In genomic region chr10:59636751-59637533, GRCm38 (mm10) we compare ENCODE assay signal across 9 mouse cellular contexts. TPM values are rescaled to one million over a fixed set of nuclear protein-coding genes. Genes with fewer than 3 reads are reported as not detected.
DNase-seq lines count a peak whose midpoint lies in the region; ATAC-seq and TF ChIP-seq lines count a peak whose summit lies in the region.
"Had no signal": no experiment of that assay in that cellular context is flagged by ENCODE, and none has a peak within 500 bp of the region (broad histone marks: within the 10 kb centered on the region; RNA-seq: fewer than 3 reads in every experiment).

No protein-coding gene starts in this region.

- no peak for DNase-seq in gastrocnemius, adult 2 months
- no peak for DNase-seq in gastrocnemius, adult 18-20 months (ENCODE audit: low spot score)
- DNase-seq in thymus, postnatal 25 days, result peak; percentile 12
- DNase-seq in thymus, postnatal 4 days, result no peak
- peak; percentile 31 for DNase-seq in limb, embryonic 14.5 days (ENCODE audit: low spot score)
- no peak for DNase-seq in urinary bladder, postnatal 10 days (ENCODE audit: low spot score)
- DNase-seq in left cerebral cortex, postnatal 14 days (ENCODE audit: low spot score in 2 of 2), result no peak
- no peak for DNase-seq in retina, postnatal 1 day
- DNase-seq: layer of hippocampus, adult 9-11 months had no signal

- peak overlapping the region; percentile 24; the same call in 1 of the 2 replicates for H3K4me2 ChIP-seq in limb, embryonic 14.5 days (replicated peaks; ENCODE audit: low read depth, low read length, severe bottlenecking)

- no peak for TF ChIP-seq CTCF in gastrocnemius, adult 2 months (IDR thresholded peaks at IDR 0.05)

- no peak for TF ChIP-seq POLR2A in limb, embryonic 14.5 days (IDR thresholded peaks at IDR 0.05; ENCODE audit: borderline replicate concordance, extremely low read depth, insufficient read depth, insufficient read length)

- peak overlapping the region; percentile 83 for H3K27ac ChIP-seq in gastrocnemius, adult 2 months
- peak overlapping the region; percentile 76 for H3K27ac ChIP-seq in limb, embryonic 14.5 days (replicated peaks; ENCODE audit: low read depth, low read length)

- H3K9me3 ChIP-seq in limb, embryonic 14.5 days (ENCODE audit: control insufficient read depth, low read length), result no peaks in the 10 kb centered on the region

- H3K4me3 ChIP-seq in gastrocnemius, adult 2 months, result peak overlapping the region; percentile 69
- H3K4me3 ChIP-seq in limb, embryonic 14.5 days (replicated peaks; ENCODE audit: low read length), result peak overlapping the region; percentile 9

- intact Hi-C loops in gastrocnemius, adult 2 months (cut with DNase I), result no loop called here
- intact Hi-C loops in left cerebral cortex, postnatal 14 days (cut with DNase I), result no loop called here

- no peaks in the 10 kb centered on the region for H3K27me3 ChIP-seq in limb, embryonic 14.5 days (ENCODE audit: control insufficient read depth, insufficient read depth, low read length)

- no peak overlapping the region for H3K9ac ChIP-seq in limb, embryonic 14.5 days (ENCODE audit: low read depth, low read length, severe bottlenecking)

- peak; percentile 72 for ATAC-seq in limb, embryonic 14.5 days (ENCODE audit: low FRiP score, low read depth)

- peaks cover 24% of the 10 kb centered on the region for H3K4me1 ChIP-seq in limb, embryonic 14.5 days (ENCODE audit: control insufficient read depth, insufficient read depth, low read length)

- no peaks in the 10 kb centered on the region for H3K36me3 ChIP-seq in limb, embryonic 14.5 days (ENCODE audit: control insufficient read depth, insufficient read depth, low read length)

- WGBS in limb, embryonic 14.5 days, result 55% methylated on average over 16 of the region's 16 CpGs

RNA-seq across cellular contexts. Expression of gene Mcu, which starts 20.4 kb away (rescaled TPM):
- 10 to 100 TPM; 36.0 to 42.0 TPM for total RNA-seq in gastrocnemius, adult 2 months (2021)
- 10 to 100 TPM; 39.8 to 44.3 TPM for total RNA-seq in gastrocnemius, adult 18-20 months (2021)
- 34.5 and 37.1 TPM in 2 replicates for polyA plus RNA-seq in limb, embryonic 14.5 days (2012; rRNA removed)
- 54.2 and 56.7 TPM in 2 replicates for polyA plus RNA-seq in limb, embryonic 14.5 days (2014; fragmentation: Nextera tagmentation; extraction: Ambion mirVana)
- total RNA-seq in left cerebral cortex, postnatal 14 days (2021), result 10 to 100 TPM; 48.0 to 48.6 TPM

RNA-seq across cellular contexts. Expression of gene Gm10322, which starts 21.1 kb away (rescaled TPM):
- not detected for total RNA-seq in gastrocnemius, adult 2 months (2021)
- not detected for total RNA-seq in gastrocnemius, adult 18-20 months (2021)
- polyA plus RNA-seq in limb, embryonic 14.5 days (2012; rRNA removed), result not detected in 2 replicates
- polyA plus RNA-seq in limb, embryonic 14.5 days (2014; fragmentation: Nextera tagmentation; extraction: Ambion mirVana), result not detected in 2 replicates
- total RNA-seq in left cerebral cortex, postnatal 14 days (2021), result not detected

Comparison
In these comparisons a context has a peak if more than half of its experiments do, and no peak if none do; other contexts are left out.
1. DNase-seq: peak in thymus, postnatal 25 days (single experiment) and limb, embryonic 14.5 days (single experiment); none in gastrocnemius, adult 2 months (single experiment), gastrocnemius, adult 18-20 months (single experiment), thymus, postnatal 4 days (single experiment), urinary bladder, postnatal 10 days (single experiment), left cerebral cortex, postnatal 14 days (0 of 2) and retina, postnatal 1 day (single experiment).